Mouse (Mus musculus) intestine, postnatal 0 days (tissue): ENCODE measurements at regions not wholly inside any gene's neighbourhood (a gene's known extent, or its start where the extent isn't known, plus 50 kb on each side); places are given as distances from the start of the nearest gene placed in this dataset.
A peak's percentile ranks its signal among the peaks of the same experiment; 100 is the strongest.

Experiments
- ATAC-seq: fragments of 200-750 bp; cut with Nextera tagmentation; 2 replicates; pipeline ENCODE4 v1.8.0; 2017; ENCODE audit warnings: mild to moderate bottlenecking, moderate TSS enrichment, moderate library complexity
- H3K27ac ChIP-seq: fragments of 300-500 bp; sonication (generic); 2 replicates; pipeline ENCODE4 v1.5.1; 2014; ENCODE audit warnings: mild to moderate bottlenecking, low read depth, low read length, moderate library complexity
- H3K27me3 ChIP-seq: fragments of 300-500 bp; sonication (generic); replicated peaks from 2 replicates; pipeline ENCODE4 v1.6.1; 2014; ENCODE audit warnings: low read length, mixed read lengths; ENCODE audit not compliant: control insufficient read depth, insufficient read depth
- H3K36me3 ChIP-seq: fragments of 300-500 bp; sonication (generic); 2 replicates; pipeline ENCODE4 v1.6.1; 2014; ENCODE audit warnings: mild to moderate bottlenecking, moderate library complexity; ENCODE audit not compliant: control insufficient read depth, insufficient read depth
- H3K4me1 ChIP-seq: fragments of 300-500 bp; sonication (generic); replicated peaks from 2 replicates; pipeline ENCODE4 v1.6.1; 2014; ENCODE audit warnings: antibody characterized with exemption, low read length, mixed read lengths; ENCODE audit not compliant: control insufficient read depth, insufficient read depth
- H3K4me2 ChIP-seq: fragments of 300-500 bp; sonication (generic); replicated peaks from 2 replicates; pipeline ENCODE4 v1.6.1; 2014; ENCODE audit warnings: low read depth, mild to moderate bottlenecking, moderate library complexity
- H3K4me3 ChIP-seq: fragments of 300-500 bp; sonication (generic); 2 replicates; pipeline ENCODE4 v1.5.1; 2014; ENCODE audit warnings: low read depth, low read length
- H3K9ac ChIP-seq: fragments of 300-500 bp; sonication (generic); 2 replicates; pipeline ENCODE4 v1.6.1; 2014; ENCODE audit warnings: mild to moderate bottlenecking, low read depth, low read length
- H3K9me3 ChIP-seq: fragments of 300-500 bp; sonication (generic); 2 replicates; pipeline ENCODE4 v1.6.1; 2016; ENCODE audit warnings: mixed run types; ENCODE audit not compliant: control insufficient read depth
- CTCF ChIP-seq: sonication (generic); IDR thresholded peaks from 2 replicates; pipeline ENCODE4 v1.5.1; 2016; ENCODE audit warnings: low read depth, mild to moderate bottlenecking, control low read depth, antibody characterized with exemption, moderate library complexity
- WGBS: fragments of 180-500 bp; shearing (Covaris S2); extraction: QIAGEN DNeasy Blood & Tissue Kit; methylation state at CpG from one replicate; pipeline ENCODE4 v1.1.7; 2014; 5-methylcytosine and 5-hydroxymethylcytosine counted together

- WGBS, result 74% methylated on average over 5 of the region's 5 CpGs
- no peak for ATAC-seq
- no peaks in the 10 kb centered on the region for H3K4me1 ChIP-seq
- no peak for TF ChIP-seq CTCF
- no peak overlapping the region for H3K9ac ChIP-seq
- H3K27ac ChIP-seq, result no peak overlapping the region
- no peaks in the 10 kb centered on the region for H3K9me3 ChIP-seq
- no peak overlapping the region for H3K4me2 ChIP-seq
- H3K4me3 ChIP-seq, result no peak overlapping the region
- no peaks in the 10 kb centered on the region for H3K36me3 ChIP-seq
- no peaks in the 10 kb centered on the region for H3K27me3 ChIP-seq
These were observed 156.3 kb upstream of the Hs3st4 start for GRCm38 (mm10) chr7:123826406-123826805.

GRCm38 (mm10) chr7:123842552-123842951 lies 140.1 kb upstream of the Hs3st4 start:
- H3K9ac ChIP-seq, result no peak overlapping the region
- 90% methylated on average over 7 of the region's 7 CpGs for WGBS
- TF ChIP-seq CTCF, result no peak
- no peak for ATAC-seq
- H3K4me3 ChIP-seq, result no peak overlapping the region
- no peak overlapping the region for H3K27ac ChIP-seq
- no peaks in the 10 kb centered on the region for H3K9me3 ChIP-seq
- H3K27me3 ChIP-seq, result no peaks in the 10 kb centered on the region
- H3K4me2 ChIP-seq, result no peak overlapping the region
- H3K4me1 ChIP-seq, result no peaks in the 10 kb centered on the region
- H3K36me3 ChIP-seq, result no peaks in the 10 kb centered on the region

DNA sequence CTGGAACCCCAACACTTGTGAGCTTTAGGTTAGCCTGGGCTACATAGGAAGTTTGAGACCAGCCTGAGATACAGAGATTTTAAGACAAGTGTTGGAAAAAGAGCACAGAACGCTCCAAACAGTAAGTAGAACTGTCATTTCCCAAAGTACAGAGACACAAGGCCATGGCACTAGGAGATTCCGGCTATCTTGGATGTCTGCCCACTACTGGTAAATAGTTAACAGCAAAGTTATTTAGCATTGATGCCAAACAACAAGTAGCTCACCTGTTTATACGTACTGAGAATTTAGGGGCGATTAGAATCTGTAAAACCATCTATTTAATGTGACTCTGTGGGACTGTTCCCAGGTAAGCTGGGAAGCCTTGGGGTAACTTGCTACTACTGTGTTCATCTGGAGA lies 135.6 kb upstream of the Hs3st4 start:
- Histone ChIP-seq H3K4me1 (no peaks in the 10 kb centered on the region), H3K9ac (no peak overlapping the region), H3K27ac (no peak overlapping the region), H3K4me2 (no peak overlapping the region), H3K27me3 (no peaks in the 10 kb centered on the region), H3K4me3 (no peak overlapping the region), H3K36me3 (no peaks in the 10 kb centered on the region), H3K9me3 (no peaks in the 10 kb centered on the region)
- TF ChIP-seq CTCF, result no peak
- WGBS, result 78% methylated on average over 4 of the region's 4 CpGs
- ATAC-seq, result no peak

DNA sequence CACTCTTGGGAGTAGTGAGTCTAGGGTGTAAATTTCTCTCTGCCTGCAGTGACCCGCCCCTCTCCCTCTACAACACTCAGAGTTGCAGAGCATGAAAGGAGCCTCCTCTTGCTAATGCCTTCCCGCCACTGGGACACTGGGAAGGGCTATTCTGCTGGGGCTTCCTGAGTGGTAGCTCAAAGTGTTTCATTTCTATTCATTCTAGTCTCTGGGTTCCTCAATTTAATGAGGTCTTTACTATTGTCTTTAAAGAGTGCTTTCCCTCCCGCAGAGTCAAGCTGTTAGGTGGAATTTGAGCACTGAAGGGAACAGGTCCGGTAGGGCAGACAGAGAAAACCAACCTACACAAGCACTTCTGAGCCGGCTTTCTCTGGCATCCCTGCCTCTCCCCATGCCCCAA lies 134.0 kb upstream of the Hs3st4 start:
- Histone ChIP-seq H3K36me3 (no peaks in the 10 kb centered on the region), H3K27ac (no peak overlapping the region), H3K4me1 (no peaks in the 10 kb centered on the region), H3K27me3 (no peaks in the 10 kb centered on the region), H3K9me3 (no peaks in the 10 kb centered on the region), H3K4me2 (no peak overlapping the region), H3K4me3 (no peak overlapping the region), H3K9ac (no peak overlapping the region)
- ATAC-seq, result no peak
- TF ChIP-seq CTCF, result no peak
- WGBS, result 49% methylated on average over 5 of the region's 5 CpGs

GRCm38 (mm10) chr7:123849220-123849619 lies 133.4 kb upstream of the Hs3st4 start:
- H3K4me3 ChIP-seq, result no peak overlapping the region
- no peak for ATAC-seq
- no peaks in the 10 kb centered on the region for H3K4me1 ChIP-seq
- no peaks in the 10 kb centered on the region for H3K27me3 ChIP-seq
- no peaks in the 10 kb centered on the region for H3K9me3 ChIP-seq
- no peak overlapping the region for H3K27ac ChIP-seq
- WGBS, result 57% methylated on average over 3 of the region's 3 CpGs
- no peak overlapping the region for H3K4me2 ChIP-seq
- H3K36me3 ChIP-seq, result no peaks in the 10 kb centered on the region
- TF ChIP-seq CTCF, result no peak
- no peak overlapping the region for H3K9ac ChIP-seq

DNA sequence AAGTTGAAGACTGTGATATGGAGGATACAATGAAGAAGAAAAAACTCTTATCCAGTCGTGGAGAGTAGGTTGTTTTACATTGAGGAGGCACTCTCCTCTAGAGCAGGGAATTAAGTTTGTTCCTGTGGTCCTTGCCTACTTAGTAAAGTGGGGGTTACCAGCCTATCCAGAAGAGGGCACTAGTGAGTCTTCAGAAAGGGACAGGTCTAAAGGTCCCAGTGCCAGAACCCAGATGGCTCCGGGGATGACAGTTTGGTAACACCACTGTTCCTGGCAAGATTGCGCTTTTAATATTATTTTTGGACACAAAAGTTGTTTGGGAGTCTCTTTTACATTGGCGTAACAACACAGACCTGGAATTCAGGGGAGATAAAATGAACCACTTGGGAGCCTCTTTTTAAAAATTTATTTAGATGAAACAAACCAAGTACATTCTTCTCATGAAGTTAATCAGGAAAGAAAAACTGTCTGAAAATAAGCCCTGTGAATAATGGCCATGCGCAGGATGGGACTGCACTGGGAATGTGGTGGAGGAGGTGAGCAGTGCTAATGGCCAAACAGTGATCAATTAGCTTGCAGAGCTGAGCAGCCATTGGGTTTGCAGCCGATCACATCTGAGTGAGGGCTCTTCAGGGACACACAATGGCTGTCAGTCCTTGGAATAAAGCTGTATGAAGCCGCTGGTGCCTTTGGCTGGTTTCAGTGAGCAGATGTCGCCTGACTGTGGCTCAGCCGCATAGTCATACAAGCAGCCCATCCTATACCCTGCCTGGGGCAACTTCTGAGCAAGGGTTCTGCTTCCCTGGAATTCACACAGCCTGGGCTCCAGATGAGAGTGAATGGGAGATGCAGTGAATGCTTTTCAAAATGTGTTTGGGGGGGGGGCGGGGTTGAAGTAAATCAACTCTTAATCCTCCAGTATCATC lies 132.1 kb upstream of the Hs3st4 start:
- ATAC-seq, result no peak
- H3K36me3 ChIP-seq, result no peaks in the 10 kb centered on the region
- WGBS, result 80% methylated on average over 10 of the region's 10 CpGs
- H3K27me3 ChIP-seq, result no peaks in the 10 kb centered on the region
- no peak overlapping the region for H3K4me3 ChIP-seq
- H3K9me3 ChIP-seq, result no peaks in the 10 kb centered on the region
- H3K9ac ChIP-seq, result no peak overlapping the region
- no peaks in the 10 kb centered on the region for H3K4me1 ChIP-seq
- peak; percentile 39 for TF ChIP-seq CTCF
- H3K27ac ChIP-seq, result no peak overlapping the region
- no peak overlapping the region for H3K4me2 ChIP-seq
